Mouse (Mus musculus) liver, postnatal 0 days (tissue): Measurements from ENCODE around the gene Ift122. TPM values are rescaled to one million over a fixed set of nuclear protein-coding genes. Genes with fewer than 3 reads are reported as not detected.

Experiments used
- ATAC-seq: fragments of 200-750 bp; cut with Nextera tagmentation; 2 replicates; pipeline ENCODE4 v1.8.0; 2017; ENCODE audit warnings: mild to moderate bottlenecking, moderate library complexity
- DNase-seq: peaks from one replicate; pipeline ENCODE4 v3.0.0-alpha.2; 2016
- H3K27ac ChIP-seq: fragments of 300-500 bp; sonication (generic); 2 replicates; pipeline ENCODE4 v1.5.1; 2014; ENCODE audit warnings: antibody characterized with exemption, moderate library complexity, mild to moderate bottlenecking, low read depth
- H3K27me3 ChIP-seq: fragments of 300-500 bp; sonication (generic); 2 replicates; pipeline ENCODE4 v1.6.1; 2014; ENCODE audit warnings: low read length, control low read depth, mixed read lengths; ENCODE audit not compliant: insufficient read depth
- H3K36me3 ChIP-seq: fragments of 300-500 bp; sonication (generic); replicated peaks from 2 replicates; pipeline ENCODE4 v1.6.1; 2014; ENCODE audit warnings: mild to moderate bottlenecking, control low read depth, low read length, moderate library complexity, mixed read lengths; ENCODE audit not compliant: insufficient read depth
- H3K4me1 ChIP-seq: fragments of 300-500 bp; sonication (generic); 2 replicates; pipeline ENCODE4 v1.6.1; 2014; ENCODE audit warnings: antibody characterized with exemption, mild to moderate bottlenecking, control low read depth; ENCODE audit not compliant: insufficient read depth
- H3K4me2 ChIP-seq: fragments of 300-500 bp; sonication (generic); 2 replicates; pipeline ENCODE4 v1.6.1; 2014; ENCODE audit warnings: low read depth, mild to moderate bottlenecking, low read length, moderate library complexity, mixed read lengths
- H3K4me3 ChIP-seq: fragments of 300-500 bp; sonication (generic); 2 replicates; pipeline ENCODE4 v1.5.1; 2014; ENCODE audit warnings: low read depth, low read length
- H3K9ac ChIP-seq: fragments of 300-500 bp; sonication (generic); replicated peaks from 2 replicates; pipeline ENCODE4 v1.6.1; 2014; ENCODE audit warnings: mild to moderate bottlenecking, moderate library complexity
- H3K9me3 ChIP-seq: fragments of 300-500 bp; sonication (generic); 2 replicates; pipeline ENCODE4 v1.6.1; 2016; ENCODE audit warnings: mild to moderate bottlenecking, control low read depth, low read length, mixed read lengths
- CTCF ChIP-seq: sonication (generic); IDR thresholded peaks from 2 replicates; pipeline ENCODE4 v1.5.1; 2016; ENCODE audit warnings: antibody characterized with exemption, low read depth
- EP300 ChIP-seq: IDR thresholded peaks from 2 replicates; pipeline ENCODE4 v1.6.1; 2016; ENCODE audit warnings: antibody characterized with exemption, low read depth, mild to moderate bottlenecking
- WGBS: fragments of 180-500 bp; shearing (Covaris S2); extraction: QIAGEN DNeasy Blood & Tissue Kit; methylation state at CpG from one replicate; pipeline ENCODE4 v1.1.7; 2014; ENCODE audit not compliant: insufficient replicate concordance; 5-methylcytosine and 5-hydroxymethylcytosine counted together
- polyA plus RNA-seq: library from polyadenylated mRNA; unstranded; fragments of >200 nt; fragmentation: Nextera tagmentation; extraction: Ambion mirVana; gene quantifications from 2 replicates; pipeline ENCODE4 v1.2.1, GENCODE M21; 2015

The Ift122 gene
- polyA plus RNA-seq, 1 experiment from 2014 or later = 1.6 TPM

GRCm38 (mm10) chr6:115913482-115913881, 60.2 kb downstream of the Ift122 start:
- Histone ChIP-seq H3K9me3 (no peaks in the 10 kb centered on the region), H3K4me2 (no peak overlapping the region), H3K27me3 (no peaks in the 10 kb centered on the region), H3K27ac (no peak overlapping the region), H3K9ac (no peak overlapping the region), H3K36me3 (no peaks in the 10 kb centered on the region), H3K4me3 (no peak overlapping the region), H3K4me1 (peaks cover 22% of the 10 kb centered on the region)
- TF ChIP-seq EP300 (no peak), CTCF (no peak)
- 81% methylated on average over 10 of the region's 10 CpGs for WGBS
- ATAC-seq (no peak), DNase-seq (no peak)

DNA sequence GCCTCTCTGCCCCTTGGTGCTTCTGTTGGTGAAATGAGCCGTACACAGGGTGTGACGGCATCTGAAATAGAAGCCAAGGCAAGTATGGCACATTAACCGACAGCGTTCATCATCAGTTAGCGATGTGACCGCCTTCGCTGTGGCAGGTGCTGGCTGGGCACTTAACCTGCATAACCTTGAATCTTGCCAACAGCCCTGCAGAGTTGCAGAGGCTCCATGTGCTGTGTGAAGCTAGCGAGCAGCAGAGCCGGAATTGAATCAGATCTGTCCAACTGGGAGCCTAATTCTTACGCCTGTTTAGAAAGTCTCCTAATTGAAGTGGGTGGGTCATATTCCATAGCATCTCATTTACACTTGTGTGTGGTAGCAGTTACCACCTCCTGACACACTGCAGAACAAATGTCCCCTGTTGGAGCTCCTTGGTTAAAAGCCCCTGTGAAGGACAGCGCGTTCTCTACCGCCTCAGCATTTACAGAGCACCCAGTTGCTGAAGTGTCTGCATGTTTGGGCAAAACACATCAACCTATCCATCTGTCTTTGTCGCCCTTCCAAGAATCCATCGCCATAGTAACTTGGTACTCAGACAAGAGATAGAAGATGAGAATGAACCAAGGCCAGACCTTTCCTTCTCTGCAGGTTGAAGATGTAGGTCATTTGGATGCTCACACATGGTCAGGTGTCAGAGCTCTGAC, 61.4 kb downstream of the Ift122 start:
- H3K4me2 ChIP-seq = no peak overlapping the region
- TF ChIP-seq EP300 (no peak), CTCF (no peak)
- H3K4me1 ChIP-seq = peaks cover 10% of the 10 kb centered on the region
- 85% methylated on average over 15 of the region's 15 CpGs for WGBS
- no peak overlapping the region for H3K9ac ChIP-seq
- no peak overlapping the region for H3K4me3 ChIP-seq
- no peaks in the 10 kb centered on the region for H3K27me3 ChIP-seq
- DNase-seq (no peak), ATAC-seq (no peak)
- H3K36me3 ChIP-seq = no peaks in the 10 kb centered on the region
- H3K9me3 ChIP-seq = no peaks in the 10 kb centered on the region
- H3K27ac ChIP-seq = no peak overlapping the region

GRCm38 (mm10) chr6:115915601-115916445, 62.6 kb downstream of the Ift122 start:
- Histone ChIP-seq H3K4me2 (no peak overlapping the region), H3K27ac (no peak overlapping the region), H3K4me1 (no peaks in the 10 kb centered on the region; the same call in 1 of the 2 replicates), H3K36me3 (no peaks in the 10 kb centered on the region), H3K9me3 (no peaks in the 10 kb centered on the region), H3K4me3 (no peak overlapping the region), H3K9ac (no peak overlapping the region), H3K27me3 (no peaks in the 10 kb centered on the region)
- no peak for ATAC-seq
- TF ChIP-seq EP300 (no peak), CTCF (no peak)
- WGBS = 60% methylated on average over 17 of the region's 17 CpGs
- no peak for DNase-seq

DNA sequence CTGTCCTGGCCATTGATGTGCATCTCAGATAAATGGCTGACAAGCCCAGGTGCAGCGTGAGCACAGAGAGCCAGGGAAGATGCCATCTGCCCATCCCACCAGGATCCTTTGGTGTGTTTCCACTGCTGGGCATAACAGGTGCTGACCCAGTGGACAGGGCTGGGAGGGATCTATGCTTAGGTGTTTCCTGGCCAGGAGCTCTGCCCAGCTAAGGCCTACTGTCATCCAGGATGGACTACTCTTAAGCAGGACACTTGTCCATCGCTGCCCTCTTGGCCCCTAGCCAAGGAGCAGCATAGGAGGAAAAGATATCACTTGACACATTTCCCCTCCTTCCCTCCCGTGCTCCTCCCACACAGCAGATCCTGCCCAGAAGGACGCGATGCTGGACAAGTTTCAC, 63.3 kb downstream of the Ift122 start:
- H3K4me3 ChIP-seq = no peak overlapping the region
- H3K27me3 ChIP-seq = no peaks in the 10 kb centered on the region
- no peaks in the 10 kb centered on the region for H3K9me3 ChIP-seq
- TF ChIP-seq EP300 (no peak), CTCF (no peak)
- DNase-seq (no peak), ATAC-seq (no peak)
- WGBS = 77% methylated on average over 5 of the region's 5 CpGs
- no peak overlapping the region for H3K9ac ChIP-seq
- no peaks in the 10 kb centered on the region for H3K36me3 ChIP-seq
- H3K27ac ChIP-seq = no peak overlapping the region
- no peak overlapping the region for H3K4me2 ChIP-seq
- no peaks in the 10 kb centered on the region for H3K4me1 ChIP-seq

DNA sequence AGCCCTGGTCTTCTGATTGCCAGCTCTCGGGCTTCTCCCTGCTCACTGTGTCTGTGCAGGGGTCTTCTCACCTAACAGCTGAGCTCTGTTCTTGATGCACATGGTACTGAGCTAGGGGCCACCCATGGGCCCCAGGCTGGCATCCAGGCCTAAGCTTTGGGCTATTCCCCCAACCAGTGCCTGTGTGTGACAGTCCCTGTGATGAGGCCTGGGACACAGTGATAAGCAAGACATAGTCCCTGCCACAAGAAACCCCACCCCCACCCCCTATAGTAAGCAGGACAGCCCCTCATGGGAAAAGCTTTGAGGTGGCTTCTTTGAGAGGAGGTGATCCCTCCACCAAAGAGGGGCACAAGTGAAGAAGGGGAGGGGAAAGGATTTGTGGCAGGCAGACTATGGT, 65.3 kb downstream of the Ift122 start:
- Histone ChIP-seq H3K9me3 (no peaks in the 10 kb centered on the region), H3K4me1 (no peaks in the 10 kb centered on the region), H3K27me3 (no peaks in the 10 kb centered on the region), H3K36me3 (no peaks in the 10 kb centered on the region), H3K4me3 (no peak overlapping the region), H3K27ac (no peak overlapping the region), H3K9ac (no peak overlapping the region), H3K4me2 (no peak overlapping the region)
- WGBS = 69% methylated on average over 1 of the region's 1 CpGs
- ATAC-seq (no peak), DNase-seq (no peak)
- TF ChIP-seq EP300 = no peak
- no peak for TF ChIP-seq CTCF

- H3K9ac ChIP-seq = no peak overlapping the region
- no peaks in the 10 kb centered on the region for H3K9me3 ChIP-seq
- no peak overlapping the region for H3K4me3 ChIP-seq
- DNase-seq (no peak), ATAC-seq (no peak)
- WGBS = 81% methylated on average over 5 of the region's 5 CpGs
- no peaks in the 10 kb centered on the region for H3K4me1 ChIP-seq
- no peak overlapping the region for H3K27ac ChIP-seq
- no peak for TF ChIP-seq EP300
- TF ChIP-seq CTCF = no peak
- H3K36me3 ChIP-seq = no peaks in the 10 kb centered on the region
- no peaks in the 10 kb centered on the region for H3K27me3 ChIP-seq
- no peak overlapping the region for H3K4me2 ChIP-seq
These were observed 66.6 kb downstream of the Ift122 start for GRCm38 (mm10) chr6:115919876-115920275.
